Mouse (Mus musculus) cerebellum, adult 2 months (tissue): ENCODE results near the gene Gm10972. TPM values are rescaled to one million over a fixed set of nuclear protein-coding genes. Genes with fewer than 3 reads are reported as not detected.
"Not testable (repeated sequence)": the region's sequence is repeated elsewhere in the genome, so short reads cannot be mapped to it uniquely, and the experiment has no call there.

Experiments used
- DNase-seq, 2 experiments: peaks; one replicate each; pipeline ENCODE4 v3.0.0; 2021
- H3K27ac ChIP-seq: fragments of 200-500 bp; 2 replicates; pipeline ENCODE4 v1.5.1; 2012; ENCODE audit warnings: low read length, control low read depth, inconsistent platforms; ENCODE audit not compliant: insufficient read depth
- H3K27me3 ChIP-seq: fragments of 200-500 bp; 2 replicates; pipeline ENCODE4 v1.6.1; 2012; ENCODE audit warnings: inconsistent platforms, mild to moderate bottlenecking, low read length, moderate library complexity; ENCODE audit not compliant: control insufficient read depth, insufficient read depth
- H3K4me1 ChIP-seq: fragments of 200-500 bp; 2 replicates; pipeline ENCODE4 v1.6.1; 2011; ENCODE audit warnings: low read length; ENCODE audit not compliant: control insufficient read depth, insufficient read depth
- H3K4me3 ChIP-seq: fragments of 200-500 bp; replicated peaks from 2 replicates; pipeline ENCODE3; 2011; ENCODE audit warnings: mild to moderate bottlenecking, low read depth, low read length, control low read depth; ENCODE audit not compliant: insufficient read depth
- CTCF ChIP-seq: fragments of 200-500 bp; IDR thresholded peaks from 2 replicates; pipeline ENCODE4 v1.5.1; 2011; ENCODE audit warnings: low read depth, mild to moderate bottlenecking, control low read depth, low read length, moderate library complexity, borderline replicate concordance; ENCODE audit not compliant: insufficient read depth
- POLR2A ChIP-seq: fragments of 200-500 bp; IDR thresholded peaks from 2 replicates; pipeline ENCODE4 v1.6.1; 2011; ENCODE audit warnings: low read length, control low read depth, borderline replicate concordance; ENCODE audit not compliant: insufficient read depth
- WGBS: fragments of 180-500 bp; shearing (Covaris S2); methylation state at CpG from one replicate; pipeline ENCODE4 v1.1.7; 2018; 5-methylcytosine and 5-hydroxymethylcytosine counted together
- polyA plus RNA-seq: library from polyadenylated mRNA; depleted of rRNA; stranded (reverse); fragments of >200 nt; gene quantifications from 2 replicates; pipeline ENCODE4 v1.2.3, GENCODE M21; 2012

Gene Gm10972
- polyA plus RNA-seq, 1 experiment, result not detected

GRCm38 (mm10) chr3:94648755-94649590 lies 6.1 kb downstream of the Gm10972 start:
- WGBS, result 24% methylated on average over 6 of the region's 6 CpGs
- no peak for TF ChIP-seq POLR2A
- no peak for TF ChIP-seq CTCF
- Histone ChIP-seq H3K27me3 (no peaks in the 10 kb centered on the region), H3K4me3 (no peak overlapping the region), H3K27ac (no peak overlapping the region), H3K4me1 (0 out of 2 replicates have a peak, but pooled peaks cover 2% of the 10 kb centered on the region)
- no peak for DNase-seq

GRCm38 (mm10) chr3:94650409-94650808 lies 7.5 kb downstream of the Gm10972 start:
- DNase-seq, result no peak
- Histone ChIP-seq H3K27ac (no peak overlapping the region), H3K27me3 (no peaks in the 10 kb centered on the region), H3K4me1 (0 out of 2 replicates have a peak, but pooled peaks cover 2% of the 10 kb centered on the region), H3K4me3 (no peak overlapping the region)
- TF ChIP-seq POLR2A, result no peak
- no peak for TF ChIP-seq CTCF
- WGBS, result 50% methylated on average over 7 of the region's 7 CpGs

- not testable (repeated sequence) for DNase-seq, H3K4me1 ChIP-seq, H3K27me3 ChIP-seq, H3K4me3 ChIP-seq, H3K27ac ChIP-seq
- 75% methylated on average over 1 of the region's 1 CpGs for WGBS
Observed at GRCm38 (mm10) chr3:94653967-94654366, 11.1 kb downstream of the Gm10972 start.

GRCm38 (mm10) chr3:94657852-94658739 lies 15.2 kb downstream of the Gm10972 start:
- not testable (repeated sequence) for H3K27me3 ChIP-seq, H3K4me1 ChIP-seq, DNase-seq, H3K27ac ChIP-seq
- peak overlapping the region; percentile 22 for H3K4me3 ChIP-seq
- 12% methylated on average over 26 of the region's 47 CpGs for WGBS

GRCm38 (mm10) chr3:94658740-94659095 lies 15.8 kb downstream of the Gm10972 start, which contains the start of gene Tuft1:
Gene Tuft1 (minus strand): TSS chr3:94658872.
- H3K4me1 ChIP-seq, H3K27ac ChIP-seq, H3K27me3 ChIP-seq: not testable (repeated sequence)
- peak; percentile 67 to 71 for DNase-seq
- WGBS, result under 1% methylated on average over 24 of the region's 33 CpGs
- H3K4me3 ChIP-seq, result peak within 1 kb of the TSS; percentile 22

GRCm38 (mm10) chr3:94659142-94659748 lies 16.3 kb downstream of the Gm10972 start:
- H3K27me3 ChIP-seq, H3K4me1 ChIP-seq, H3K4me3 ChIP-seq, H3K27ac ChIP-seq: not testable (repeated sequence)
- peak; percentile 18 to 21 for DNase-seq
- WGBS, result 27% methylated on average over 8 of the region's 10 CpGs

- WGBS, result 94% methylated on average over 2 of the region's 2 CpGs
- not testable (repeated sequence) for H3K27ac ChIP-seq
Observed at GRCm38 (mm10) chr3:94660841-94661240, 17.9 kb downstream of the Gm10972 start.

GRCm38 (mm10) chr3:94665060-94665802 lies 22.3 kb downstream of the Gm10972 start:
- H3K27ac ChIP-seq, H3K4me1 ChIP-seq, H3K27me3 ChIP-seq, DNase-seq, H3K4me3 ChIP-seq: not testable (repeated sequence)
- 56% methylated on average over 5 of the region's 5 CpGs for WGBS

More at GRCm38 (mm10) chr3:94660841-94661240, 17.9 kb downstream of the Gm10972 start:
- DNase-seq, H3K27me3 ChIP-seq, H3K4me1 ChIP-seq, H3K4me3 ChIP-seq: not testable (repeated sequence)

- not testable (repeated sequence) for H3K4me1 ChIP-seq, DNase-seq, H3K27me3 ChIP-seq, H3K4me3 ChIP-seq, H3K27ac ChIP-seq
- WGBS, result 70% methylated on average over 7 of the region's 7 CpGs
Observed at GRCm38 (mm10) chr3:94665896-94666295, 23.0 kb downstream of the Gm10972 start.

- H3K27me3 ChIP-seq, H3K4me1 ChIP-seq, H3K27ac ChIP-seq, H3K4me3 ChIP-seq, DNase-seq: not testable (repeated sequence)
- 85% methylated on average over 9 of the region's 9 CpGs for WGBS
Observed at GRCm38 (mm10) chr3:94675101-94675500, 32.2 kb downstream of the Gm10972 start.
